Mouse (Mus musculus) heart, postnatal 0 days (tissue): ENCODE data around the gene Fhad1.

ENCODE experiments used
- CTCF ChIP-seq: IDR thresholded peaks from 2 replicates; pipeline ENCODE4 v1.5.1; 2016; ENCODE audit warnings: antibody characterized with exemption, control low read depth, low read depth
- EP300 ChIP-seq: IDR thresholded peaks from 2 replicates; pipeline ENCODE4 v1.6.1; 2016; ENCODE audit warnings: antibody characterized with exemption, low read depth

GRCm38 (mm10) chr4:141913201-141913993, 101.5 kb downstream of the Fhad1 start:
- TF ChIP-seq CTCF: no peak
- TF ChIP-seq EP300: no peak
